Mouse (Mus musculus): ENCODE results near the gene Cxcl17.

DNA sequence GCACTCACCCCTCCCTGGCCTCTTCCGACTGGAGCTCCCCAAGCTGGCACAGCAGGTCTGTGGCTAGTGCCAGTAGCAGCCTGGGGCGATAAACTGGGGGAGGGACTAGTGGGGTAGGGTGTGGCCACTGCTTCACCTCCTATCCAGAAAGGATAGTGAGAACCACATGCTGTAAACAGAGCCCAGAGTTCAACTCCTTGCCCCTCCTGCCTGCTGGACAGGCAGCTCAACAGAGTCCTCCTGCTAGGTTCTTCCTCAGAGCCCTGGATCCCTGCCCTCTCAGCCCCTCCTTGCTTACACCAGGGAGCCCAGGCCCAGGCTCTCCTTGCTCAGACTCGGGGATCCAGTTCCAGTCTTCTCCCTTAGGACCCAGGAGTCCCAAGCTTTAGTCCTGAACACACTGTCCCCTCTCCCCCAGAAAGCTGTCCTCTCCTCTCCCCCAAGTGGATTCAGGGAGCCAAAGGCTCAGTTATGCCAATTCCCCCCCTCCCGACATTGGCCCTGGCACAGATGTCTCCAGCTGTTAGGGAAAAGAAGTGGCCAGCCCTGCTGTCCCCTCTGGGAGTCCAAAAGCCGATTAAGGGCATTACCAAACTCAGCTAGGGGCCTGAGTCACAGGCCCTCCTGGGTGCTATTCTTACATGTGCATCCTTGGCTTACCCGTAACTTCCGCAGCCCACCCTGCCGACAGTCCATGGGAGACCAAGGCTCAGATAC, 22.5 kb downstream of the Cxcl17 start:
- TF ChIP-seq CTCF (IDR thresholded peaks at IDR 0.05; ENCODE audit: low read depth) (no peak), EP300 (IDR thresholded peaks at IDR 0.05; ENCODE audit: low read depth) (no peak)
